Mouse (Mus musculus): ENCODE data around the gene Cacna1d. TPM values are rescaled to one million over a fixed set of nuclear protein-coding genes. Genes with fewer than 3 reads are reported as not detected.

The Cacna1d gene
- total and polyA plus RNA-seq, 2 experiments: 0.55 to 0.72 TPM

GRCm38 (mm10) chr14:30219851-30220250, 271.4 kb downstream of the Cacna1d start:
- no peak overlapping the region for H3K27ac ChIP-seq (replicated peaks; ENCODE audit: insufficient read depth, low read depth, low read length)
- H3K4me3 ChIP-seq (ENCODE audit: insufficient read depth, low read depth, low read length): no peak overlapping the region
- H3K27me3 ChIP-seq (ENCODE audit: control insufficient read depth, insufficient read depth, low read length): no peaks in the 10 kb centered on the region
- no peaks in the 10 kb centered on the region for H3K4me1 ChIP-seq (ENCODE audit: control insufficient read depth, insufficient read depth, low read length)
- WGBS: 83% methylated on average over 4 of the region's 4 CpGs
- no peaks in the 10 kb centered on the region for H3K79me2 ChIP-seq (ENCODE audit: control insufficient read depth, insufficient read depth, low read length)
- no peak for DNase-seq (ENCODE audit: extremely low read depth, low read depth, low spot score)
- H3K36me3 ChIP-seq (ENCODE audit: control insufficient read depth, insufficient read depth, low read length): no peaks in the 10 kb centered on the region
- TF ChIP-seq CTCF (IDR thresholded peaks at IDR 0.05; ENCODE audit: low read depth, low read length) (no peak), POLR2A (IDR thresholded peaks at IDR 0.05; ENCODE audit: extremely low read depth, insufficient read depth, low read length) (no peak)
- H3K9ac ChIP-seq (ENCODE audit: low read depth, low read length): no peak overlapping the region

GRCm38 (mm10) chr14:30218114-30218513, 273.1 kb downstream of the Cacna1d start:
- peak; percentile 15 for DNase-seq (ENCODE audit: extremely low read depth, low read depth, low spot score)
- Histone ChIP-seq H3K79me2 (ENCODE audit: control insufficient read depth, insufficient read depth, low read length) (no peaks in the 10 kb centered on the region), H3K36me3 (ENCODE audit: control insufficient read depth, insufficient read depth, low read length) (no peaks in the 10 kb centered on the region), H3K4me3 (ENCODE audit: insufficient read depth, low read depth, low read length) (no peak overlapping the region), H3K4me1 (ENCODE audit: control insufficient read depth, insufficient read depth, low read length) (no peaks in the 10 kb centered on the region), H3K27ac (replicated peaks; ENCODE audit: insufficient read depth, low read depth, low read length) (no peak overlapping the region), H3K9ac (ENCODE audit: low read depth, low read length) (no peak overlapping the region), H3K27me3 (ENCODE audit: control insufficient read depth, insufficient read depth, low read length) (no peaks in the 10 kb centered on the region)
- 95% methylated on average over 3 of the region's 3 CpGs for WGBS
- TF ChIP-seq CTCF (IDR thresholded peaks at IDR 0.05; ENCODE audit: low read depth, low read length) (no peak), POLR2A (IDR thresholded peaks at IDR 0.05; ENCODE audit: extremely low read depth, insufficient read depth, low read length) (no peak)

GRCm38 (mm10) chr14:30217124-30217523, 274.1 kb downstream of the Cacna1d start:
- H3K36me3 ChIP-seq (ENCODE audit: control insufficient read depth, insufficient read depth, low read length): no peaks in the 10 kb centered on the region
- no peak overlapping the region for H3K27ac ChIP-seq (replicated peaks; ENCODE audit: insufficient read depth, low read depth, low read length)
- no peaks in the 10 kb centered on the region for H3K79me2 ChIP-seq (ENCODE audit: control insufficient read depth, insufficient read depth, low read length)
- no peaks in the 10 kb centered on the region for H3K27me3 ChIP-seq (ENCODE audit: control insufficient read depth, insufficient read depth, low read length)
- no peak overlapping the region for H3K4me3 ChIP-seq (ENCODE audit: insufficient read depth, low read depth, low read length)
- no peak for TF ChIP-seq POLR2A (IDR thresholded peaks at IDR 0.05; ENCODE audit: extremely low read depth, insufficient read depth, low read length)
- no peak for TF ChIP-seq CTCF (IDR thresholded peaks at IDR 0.05; ENCODE audit: low read depth, low read length)
- H3K9ac ChIP-seq (ENCODE audit: low read depth, low read length): no peak overlapping the region
- DNase-seq (ENCODE audit: extremely low read depth, low read depth, low spot score): no peak
- 81% methylated on average over 2 of the region's 2 CpGs for WGBS
- H3K4me1 ChIP-seq (ENCODE audit: control insufficient read depth, insufficient read depth, low read length): no peaks in the 10 kb centered on the region

GRCm38 (mm10) chr14:30208156-30208555, 283.1 kb downstream of the Cacna1d start:
- Histone ChIP-seq H3K9ac (ENCODE audit: low read depth, low read length) (no peak overlapping the region), H3K27ac (replicated peaks; ENCODE audit: insufficient read depth, low read depth, low read length) (no peak overlapping the region), H3K4me1 (ENCODE audit: control insufficient read depth, insufficient read depth, low read length) (no peaks in the 10 kb centered on the region), H3K4me3 (ENCODE audit: insufficient read depth, low read depth, low read length) (no peak overlapping the region), H3K27me3 (ENCODE audit: control insufficient read depth, insufficient read depth, low read length) (no peaks in the 10 kb centered on the region), H3K36me3 (ENCODE audit: control insufficient read depth, insufficient read depth, low read length) (no peaks in the 10 kb centered on the region), H3K79me2 (ENCODE audit: control insufficient read depth, insufficient read depth, low read length) (no peaks in the 10 kb centered on the region)
- no peak for TF ChIP-seq CTCF (IDR thresholded peaks at IDR 0.05; ENCODE audit: low read depth, low read length)
- no peak for DNase-seq (ENCODE audit: extremely low read depth, low read depth, low spot score)

GRCm38 (mm10) chr14:30205821-30206220, 285.4 kb downstream of the Cacna1d start:
- no peak for DNase-seq (ENCODE audit: extremely low read depth, low read depth, low spot score)
- Histone ChIP-seq H3K4me1 (ENCODE audit: control insufficient read depth, insufficient read depth, low read length) (no peaks in the 10 kb centered on the region), H3K36me3 (ENCODE audit: control insufficient read depth, insufficient read depth, low read length) (no peaks in the 10 kb centered on the region), H3K9ac (ENCODE audit: low read depth, low read length) (no peak overlapping the region), H3K4me3 (ENCODE audit: insufficient read depth, low read depth, low read length) (no peak overlapping the region), H3K79me2 (ENCODE audit: control insufficient read depth, insufficient read depth, low read length) (no peaks in the 10 kb centered on the region), H3K27ac (replicated peaks; ENCODE audit: insufficient read depth, low read depth, low read length) (no peak overlapping the region), H3K27me3 (ENCODE audit: control insufficient read depth, insufficient read depth, low read length) (no peaks in the 10 kb centered on the region)
- 68% methylated on average over 3 of the region's 3 CpGs for WGBS
- TF ChIP-seq CTCF (IDR thresholded peaks at IDR 0.05; ENCODE audit: low read depth, low read length) (no peak), POLR2A (IDR thresholded peaks at IDR 0.05; ENCODE audit: extremely low read depth, insufficient read depth, low read length) (no peak)

- Histone ChIP-seq H3K36me3 (ENCODE audit: control insufficient read depth, insufficient read depth, low read length) (no peaks in the 10 kb centered on the region), H3K27ac (replicated peaks; ENCODE audit: insufficient read depth, low read depth, low read length) (no peak overlapping the region), H3K79me2 (ENCODE audit: control insufficient read depth, insufficient read depth, low read length) (no peaks in the 10 kb centered on the region), H3K9ac (ENCODE audit: low read depth, low read length) (no peak overlapping the region), H3K4me3 (ENCODE audit: insufficient read depth, low read depth, low read length) (no peak overlapping the region), H3K27me3 (ENCODE audit: control insufficient read depth, insufficient read depth, low read length) (no peaks in the 10 kb centered on the region), H3K4me1 (ENCODE audit: control insufficient read depth, insufficient read depth, low read length) (no peaks in the 10 kb centered on the region)
- TF ChIP-seq CTCF (IDR thresholded peaks at IDR 0.05; ENCODE audit: low read depth, low read length) (no peak), POLR2A (IDR thresholded peaks at IDR 0.05; ENCODE audit: extremely low read depth, insufficient read depth, low read length) (no peak)
- 98% methylated on average over 1 of the region's 1 CpGs for WGBS
- no peak for DNase-seq (ENCODE audit: extremely low read depth, low read depth, low spot score)
Observed at GRCm38 (mm10) chr14:30204526-30204925, 286.7 kb downstream of the Cacna1d start.

Data from liver, adult 2 months (tissue).